Mouse (Mus musculus) layer of hippocampus, adult 11-12 months (tissue): Measurements from ENCODE around the gene Vmn2r108.
"Not testable (repeated sequence)": the region's sequence is repeated elsewhere in the genome, so short reads cannot be mapped to it uniquely, and the experiment has no call there.

Experiments
- DNase-seq: peaks from one replicate; pipeline ENCODE4 v3.0.0; 2022; ENCODE audit warnings: low spot score

The Vmn2r108 gene

DNA sequence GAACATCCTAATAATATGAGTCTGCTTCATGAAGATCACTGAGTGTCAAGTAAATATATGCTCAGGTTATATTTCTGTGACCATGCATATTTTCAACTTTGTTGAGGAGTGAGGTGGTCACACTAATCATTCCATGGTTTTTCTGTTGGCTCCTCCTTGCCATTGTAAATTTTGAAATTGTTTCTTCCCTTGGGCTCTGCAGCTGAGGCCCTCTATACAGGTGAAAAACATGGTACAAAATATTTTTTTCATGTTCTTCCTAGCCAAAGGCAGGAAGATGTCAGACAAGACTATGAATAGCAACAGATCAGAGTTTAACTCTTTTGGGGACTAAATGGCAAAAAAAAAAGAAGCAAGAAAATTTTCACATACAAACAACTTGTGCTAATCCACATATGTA is at the start of gene Vmn2r108:
Gene Vmn2r108 (minus strand): TSS at position 101 of the 400 bp plus-strand sequence.
- no peak for DNase-seq

DNA sequence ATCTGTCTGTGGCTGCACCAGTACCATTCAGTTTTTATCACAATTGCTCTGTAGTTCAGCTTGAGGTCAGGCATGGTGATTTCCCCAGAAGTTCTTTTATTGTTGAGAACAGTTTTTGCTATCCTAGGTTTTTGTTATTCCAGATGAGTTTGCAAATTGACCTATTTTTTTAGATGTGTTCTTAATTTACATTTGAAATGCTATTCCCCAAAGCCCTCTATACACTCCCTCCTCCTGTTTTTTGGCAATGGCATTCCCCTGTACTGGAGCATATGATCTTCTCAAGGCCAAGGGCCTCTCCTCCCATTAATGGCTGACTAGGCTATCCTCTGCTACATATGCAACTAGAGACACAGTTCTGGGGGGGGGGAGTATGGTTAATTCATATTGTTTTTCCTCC is 27.1 kb upstream of the Vmn2r108 start:
- not testable (repeated sequence) for DNase-seq

DNA sequence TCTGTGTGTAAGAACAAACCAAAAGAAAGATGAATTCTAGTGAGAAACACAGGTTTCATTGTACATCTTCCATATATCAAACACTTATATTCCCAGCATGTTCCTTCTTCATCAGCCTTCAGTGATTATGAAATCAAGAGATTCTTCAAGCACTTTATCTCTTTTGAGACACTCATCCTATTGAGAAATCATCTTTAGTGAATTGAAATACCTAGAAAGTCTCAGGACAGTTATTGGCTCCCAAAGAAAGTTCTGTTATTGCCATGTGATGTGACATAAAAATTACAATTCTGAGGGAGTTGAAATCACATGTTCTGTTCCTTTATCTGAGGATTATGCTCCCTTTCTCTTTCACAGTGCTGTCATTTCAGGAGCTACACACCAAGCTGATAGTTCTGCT is 16.7 kb upstream of the Vmn2r108 start, which contains the start of gene Vmn1r225:
Gene Vmn1r225 (plus strand): TSS at position 301 of the 400 bp plus-strand sequence.
- no peak for DNase-seq

DNA sequence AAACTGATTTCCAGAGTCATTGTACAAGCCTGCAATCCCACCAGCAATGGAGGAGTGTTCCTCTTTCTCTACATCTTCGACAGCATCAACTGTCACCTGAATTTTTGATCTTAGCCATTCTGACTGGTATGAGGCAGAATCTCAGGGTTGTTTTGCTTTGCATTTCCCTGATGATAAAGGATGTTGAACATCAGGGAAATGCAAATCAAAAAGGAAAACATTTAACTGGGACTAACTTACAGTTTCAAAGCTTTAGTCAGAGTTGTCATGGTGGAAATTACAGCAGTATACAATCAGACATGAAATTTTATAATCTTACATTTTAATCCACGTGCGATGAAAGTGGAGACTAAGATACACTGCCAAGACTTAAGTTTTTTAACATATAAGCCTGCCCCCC is 7.8 kb downstream of the Vmn2r108 start:
- no peak for DNase-seq

DNA sequence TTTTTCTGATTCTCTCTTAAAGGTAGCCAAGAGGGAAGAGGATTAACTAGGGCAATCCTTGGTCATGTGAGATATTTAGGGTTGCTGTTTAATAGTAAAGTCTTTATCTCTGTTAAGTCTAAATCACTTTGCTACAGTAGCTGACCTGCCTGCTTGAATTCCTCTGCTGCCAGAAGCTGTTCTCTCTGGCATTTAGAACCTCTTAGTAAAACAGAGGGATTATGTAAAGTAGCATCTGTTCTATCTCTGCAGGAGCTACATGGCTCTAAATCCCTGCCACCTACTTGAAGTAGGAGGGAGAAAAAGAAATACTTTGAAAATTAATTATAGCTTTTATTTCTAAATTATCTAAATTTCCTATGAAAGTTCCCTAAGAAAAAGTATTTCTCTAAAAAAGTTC is 41.9 kb downstream of the Vmn2r108 start:
- no peak for DNase-seq

DNA sequence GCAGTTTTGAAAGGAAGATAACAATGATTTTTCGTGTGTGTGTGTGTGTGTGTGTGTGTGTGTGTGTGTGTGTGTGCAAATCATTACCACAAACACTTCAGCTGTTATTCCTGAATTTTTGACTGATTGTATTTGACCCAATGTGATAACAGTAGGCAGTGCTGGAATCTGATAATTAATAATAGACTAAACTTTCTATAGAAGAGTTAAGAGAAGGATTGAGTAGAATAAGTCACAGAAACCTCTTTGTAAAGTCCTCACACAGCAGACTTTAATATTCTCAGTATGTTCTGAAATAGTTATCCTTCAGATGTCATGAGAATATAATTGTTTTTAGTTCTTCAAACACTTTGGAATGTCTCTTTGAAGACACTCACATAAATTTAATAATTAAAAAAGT is 67.3 kb downstream of the Vmn2r108 start, which contains the start of gene Vmn1r224:
Gene Vmn1r224 (plus strand): TSS at position 301 of the 400 bp plus-strand sequence.
- DNase-seq, result no peak
